ENCODE assay signal across 8 mouse cellular contexts in genomic region chr8:111299363-111299820, GRCm38 (mm10). TPM values are rescaled to one million over a fixed set of nuclear protein-coding genes. Genes with fewer than 3 reads are reported as not detected.
DNase-seq lines count a peak whose midpoint lies in the region; ATAC-seq and TF ChIP-seq lines count a peak whose summit lies in the region.

No protein-coding gene starts in this region.

- TF ChIP-seq POLR2A in cerebellum, adult 2 months (IDR thresholded peaks at IDR 0.05; ENCODE audit: borderline replicate concordance, insufficient read depth, low read length) = no peak

- H3K4me1 ChIP-seq in cerebellum, adult 2 months (ENCODE audit: control insufficient read depth, insufficient read depth, low read length) = no peaks in the 10 kb centered on the region; the same call in 1 of the 2 replicates
- peaks cover 5% of the 10 kb centered on the region; the same call in 1 of the 2 replicates for H3K4me1 ChIP-seq in hindbrain, embryonic 14.5 days (replicated peaks; ENCODE audit: control insufficient read depth, insufficient read depth, low read length)

- peaks cover 22% of the 10 kb centered on the region for H3K36me3 ChIP-seq in hindbrain, embryonic 14.5 days (replicated peaks; ENCODE audit: control insufficient read depth, insufficient read depth)

- ATAC-seq in hindbrain, embryonic 14.5 days (ENCODE audit: low FRiP score) = no peak; the same call in 1 of the 2 replicates
- peak; percentile 33 for ATAC-seq in megakaryocyte, adult 5-6 weeks (ENCODE audit: poor library complexity, severe bottlenecking)

- H3K4me2 ChIP-seq in hindbrain, embryonic 14.5 days (replicated peaks) = peak overlapping the region; percentile 77

- H3K27me3 ChIP-seq in cerebellum, adult 2 months (ENCODE audit: control insufficient read depth, insufficient read depth, low read length) = no peaks in the 10 kb centered on the region
- H3K27me3 ChIP-seq in hindbrain, embryonic 14.5 days (ENCODE audit: control insufficient read depth, insufficient read depth, low read length) = no peaks in the 10 kb centered on the region

- H3K27ac ChIP-seq in cerebellum, adult 2 months (ENCODE audit: insufficient read depth, low read length) = peak overlapping the region; percentile 52; the same call in 1 of the 2 replicates
- peak overlapping the region; percentile 71 for H3K27ac ChIP-seq in hindbrain, embryonic 14.5 days

- no peaks in the 10 kb centered on the region for H3K9me3 ChIP-seq in hindbrain, embryonic 14.5 days (ENCODE audit: control insufficient read depth, low read length)

- H3K4me3 ChIP-seq in cerebellum, adult 2 months (replicated peaks; ENCODE audit: insufficient read depth, low read depth, low read length) = peak overlapping the region; percentile 77
- H3K4me3 ChIP-seq in hindbrain, embryonic 14.5 days (replicated peaks; ENCODE audit: low read length) = peak overlapping the region; percentile 65

- peak overlapping the region; percentile 75 for H3K9ac ChIP-seq in hindbrain, embryonic 14.5 days

- under 1% methylated on average over 28 of the region's 28 CpGs for WGBS in cerebellum, adult 2 months
- WGBS in hindbrain, embryonic 14.5 days = under 1% methylated on average over 28 of the region's 28 CpGs

- peak; percentile 62 for DNase-seq in NIH3T3 (ENCODE audit: low read depth)
- peak; percentile 56 to 67 for DNase-seq in cerebellum, adult 2 months
- DNase-seq in frontal cortex, postnatal 14 days (ENCODE audit: low spot score in 2 of 2) = peak; percentile 13 to 18
- no peak for DNase-seq in hindbrain, embryonic 14.5 days (ENCODE audit: low spot score)
- peak; percentile 13 to 23 for DNase-seq in left cerebral cortex, adult 8-10 months (ENCODE audit: low spot score in 2 of 2)
- peak; percentile 15 to 31 for DNase-seq in right cerebral cortex, adult 2 months (ENCODE audit: low spot score in 2 of 2)
- peak; percentile 59 for DNase-seq in urinary bladder, postnatal 14 days (ENCODE audit: low spot score)

- TF ChIP-seq CTCF in cerebellum, adult 2 months (IDR thresholded peaks at IDR 0.05; ENCODE audit: borderline replicate concordance, insufficient read depth, low read depth, low read length) = no peak

RNA-seq across cellular contexts. Expression of gene Rfwd3, which starts 0.6 kb away (rescaled TPM):
- 20.3 and 21.8 TPM in 2 replicates for polyA plus RNA-seq in cerebellum, adult 2 months (2012; rRNA removed)
- polyA plus RNA-seq in hindbrain, embryonic 14.5 days (2014; fragmentation: Nextera tagmentation; extraction: Ambion mirVana) = 24.9 and 30.0 TPM in 2 replicates
- total RNA-seq in left cerebral cortex, adult 8-10 months (2022) = 10 to 100 TPM; 22.4 to 24.1 (median 23.5) TPM
- 52.6 and 58.1 TPM in 2 replicates for total RNA-seq in megakaryocyte, adult 5-6 weeks (2015)
- 74.0 and 75.1 TPM in 2 replicates for total RNA-seq in megakaryocyte, adult 5-6 weeks (2017)

RNA-seq across cellular contexts. Expression of gene Mlkl, which starts 38.6 kb away (rescaled TPM):
- polyA plus RNA-seq in cerebellum, adult 2 months (2012; rRNA removed) = 0.32 and 0.43 TPM in 2 replicates
- polyA plus RNA-seq in hindbrain, embryonic 14.5 days (2014; fragmentation: Nextera tagmentation; extraction: Ambion mirVana) = 0.40 and 0.47 TPM in 2 replicates
- total RNA-seq in left cerebral cortex, adult 8-10 months (2022) = under 1 TPM in 2 of 4 experiments, not detected in 2; 0.30 to 0.33 TPM
- total RNA-seq in megakaryocyte, adult 5-6 weeks (2015) = 76.7 and 81.9 TPM in 2 replicates
- total RNA-seq in megakaryocyte, adult 5-6 weeks (2017) = 71.7 and 77.0 TPM in 2 replicates

RNA-seq across cellular contexts. Expression of gene Glg1, which starts 40.4 kb away (rescaled TPM):
- polyA plus RNA-seq in cerebellum, adult 2 months (2012; rRNA removed) = 74.1 and 78.5 TPM in 2 replicates
- 85.8 and 89.0 TPM in 2 replicates for polyA plus RNA-seq in hindbrain, embryonic 14.5 days (2014; fragmentation: Nextera tagmentation; extraction: Ambion mirVana)
- 100 to 1,000 TPM; 139 to 145 (median 142) TPM for total RNA-seq in left cerebral cortex, adult 8-10 months (2022)
- 52.3 and 56.4 TPM in 2 replicates for total RNA-seq in megakaryocyte, adult 5-6 weeks (2015)
- 55.9 and 56.6 TPM in 2 replicates for total RNA-seq in megakaryocyte, adult 5-6 weeks (2017)

Comparison
In these comparisons a context has a peak if more than half of its experiments do, and no peak if none do; other contexts are left out.
1. RNA of gene Mlkl, which starts 38.6 kb away (total RNA-seq): 71.7 to 81.9 TPM in megakaryocyte, adult 5-6 weeks; 0.30 to 0.33 TPM in left cerebral cortex, adult 8-10 months; every median in the first group is over 10 times any median in the second.